Mouse (Mus musculus): ENCODE measurements around the gene 9030612E09Rik. TPM values are rescaled to one million over a fixed set of nuclear protein-coding genes. Genes with fewer than 3 reads are reported as not detected.
A peak's percentile ranks its signal among the peaks of the same experiment; 100 is the strongest.

Gene 9030612E09Rik
- polyA plus RNA-seq, 1 experiment from 2014 or later: not detected

DNA sequence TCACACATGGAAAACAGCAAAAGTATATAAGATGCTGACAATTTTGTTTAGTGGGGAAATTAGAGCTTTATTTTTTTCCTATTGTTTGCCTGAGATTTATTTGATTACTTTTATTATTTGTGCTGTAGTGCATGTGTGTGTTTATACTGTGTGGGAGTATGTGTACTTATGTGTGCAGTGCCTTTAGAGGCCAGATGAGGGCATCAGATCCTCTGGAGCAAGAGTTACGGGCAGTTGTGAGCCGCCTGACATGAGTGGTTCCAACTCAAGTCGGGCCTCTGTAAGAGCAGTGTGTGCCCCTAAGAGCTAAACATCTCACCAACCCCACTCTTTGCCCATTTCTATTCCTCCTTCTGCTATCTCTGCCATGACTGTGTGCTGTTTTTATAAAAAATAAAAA lies 7.7 kb upstream of the 9030612E09Rik start:
- H3K4me3 ChIP-seq (replicated peaks): no peak overlapping the region
- no peak for DNase-seq
- no peak overlapping the region for H3K4me2 ChIP-seq
- H3K36me3 ChIP-seq: no peaks in the 10 kb centered on the region
- no peak overlapping the region for H3K27ac ChIP-seq
- H3K9ac ChIP-seq: no peak overlapping the region
- 71% methylated on average over 3 of the region's 3 CpGs for WGBS (ENCODE audit: insufficient replicate concordance)
- H3K9me3 ChIP-seq (replicated peaks): no peaks in the 10 kb centered on the region
- H3K4me1 ChIP-seq (replicated peaks): no peaks in the 10 kb centered on the region
- H3K27me3 ChIP-seq: peaks cover 35% of the 10 kb centered on the region
- no peak for ATAC-seq (ENCODE audit: low read depth)

GRCm38 (mm10) chr10:43168847-43169246 lies 5.7 kb upstream of the 9030612E09Rik start:
- Histone ChIP-seq H3K9me3 (replicated peaks) (no peaks in the 10 kb centered on the region), H3K4me3 (replicated peaks) (no peak overlapping the region), H3K36me3 (no peaks in the 10 kb centered on the region), H3K9ac (no peak overlapping the region), H3K27me3 (peaks cover 56% of the 10 kb centered on the region), H3K27ac (no peak overlapping the region), H3K4me1 (replicated peaks) (no peaks in the 10 kb centered on the region), H3K4me2 (no peak overlapping the region)
- DNase-seq (no peak), ATAC-seq (ENCODE audit: low read depth) (no peak)
- WGBS (ENCODE audit: insufficient replicate concordance): 71% methylated on average over 7 of the region's 7 CpGs

GRCm38 (mm10) chr10:43171106-43171505 lies 3.4 kb upstream of the 9030612E09Rik start:
- no peaks in the 10 kb centered on the region for H3K36me3 ChIP-seq
- ATAC-seq (ENCODE audit: low read depth) (no peak), DNase-seq (no peak)
- H3K27ac ChIP-seq: no peak overlapping the region
- H3K4me1 ChIP-seq (replicated peaks): peaks cover 7% of the 10 kb centered on the region; the same call in 1 of the 2 replicates
- H3K4me2 ChIP-seq: no peak overlapping the region
- no peak overlapping the region for H3K9ac ChIP-seq
- no peaks in the 10 kb centered on the region for H3K9me3 ChIP-seq (replicated peaks)
- WGBS (ENCODE audit: insufficient replicate concordance): 4% methylated on average over 8 of the region's 8 CpGs
- no peak overlapping the region for H3K4me3 ChIP-seq (replicated peaks)
- peaks cover 78% of the 10 kb centered on the region for H3K27me3 ChIP-seq

DNA sequence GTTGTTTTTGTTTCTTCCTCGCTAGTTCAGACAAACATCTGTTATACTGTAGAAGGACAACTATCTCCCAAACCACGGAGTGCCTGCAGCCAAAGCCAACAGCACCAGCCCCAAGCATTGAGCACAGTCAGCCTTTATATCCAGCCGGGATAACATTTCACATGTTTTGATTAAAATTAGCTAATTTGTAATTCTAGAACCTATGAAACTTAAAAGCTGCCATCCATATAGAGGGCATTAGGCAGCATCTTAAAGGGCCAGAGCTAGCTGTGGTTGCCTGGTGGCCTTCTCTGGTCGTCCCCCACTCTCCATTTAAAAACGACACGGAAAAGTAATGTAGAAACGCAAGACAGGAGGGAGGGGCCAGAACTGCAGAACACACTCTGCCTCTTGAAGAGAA lies 2.4 kb upstream of the 9030612E09Rik start:
- H3K27ac ChIP-seq: no peak overlapping the region
- H3K4me2 ChIP-seq: no peak overlapping the region
- H3K27me3 ChIP-seq: peaks cover 87% of the 10 kb centered on the region
- 6% methylated on average over 7 of the region's 7 CpGs for WGBS (ENCODE audit: insufficient replicate concordance)
- no peak overlapping the region for H3K9ac ChIP-seq
- no peaks in the 10 kb centered on the region for H3K9me3 ChIP-seq (replicated peaks)
- H3K4me3 ChIP-seq (replicated peaks): no peak overlapping the region
- no peak for ATAC-seq (ENCODE audit: low read depth)
- peaks cover 7% of the 10 kb centered on the region; the same call in 1 of the 2 replicates for H3K4me1 ChIP-seq (replicated peaks)
- no peak for DNase-seq
- no peaks in the 10 kb centered on the region for H3K36me3 ChIP-seq

DNA sequence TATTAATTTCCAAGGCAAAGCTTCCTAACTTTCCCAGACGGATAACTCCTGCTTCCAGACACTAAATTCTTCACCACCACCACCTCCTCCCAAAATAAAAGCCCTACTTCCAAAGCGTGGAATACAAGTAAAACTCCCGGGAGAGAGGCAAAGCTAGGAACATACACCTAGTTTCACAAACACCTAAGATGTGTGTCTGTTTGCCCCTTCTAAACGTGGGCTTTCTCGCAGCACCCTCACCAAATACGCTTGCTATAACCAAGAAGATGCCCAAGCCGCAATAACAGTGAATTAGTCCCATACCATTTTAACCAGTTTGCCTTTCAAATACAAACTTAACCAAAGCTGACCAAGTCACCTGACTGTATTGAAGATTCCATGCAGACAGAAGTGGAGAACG lies 1.9 kb upstream of the 9030612E09Rik start:
- H3K4me2 ChIP-seq: peak overlapping the region; percentile 72
- DNase-seq: no peak

GRCm38 (mm10) chr10:43173141-43173827 lies 1.2 kb upstream of the 9030612E09Rik start:
- H3K9ac ChIP-seq: no peak overlapping the region
- ATAC-seq (ENCODE audit: low read depth) (no peak), DNase-seq (no peak)
- peaks cover 92% of the 10 kb centered on the region for H3K27me3 ChIP-seq
- peak overlapping the region; percentile 72 for H3K4me2 ChIP-seq
- no peaks in the 10 kb centered on the region for H3K36me3 ChIP-seq
- H3K27ac ChIP-seq: no peak overlapping the region
- peak overlapping the region; percentile 55 for H3K4me3 ChIP-seq (replicated peaks)
- no peaks in the 10 kb centered on the region for H3K9me3 ChIP-seq (replicated peaks)
- H3K4me1 ChIP-seq (replicated peaks): peaks cover 7% of the 10 kb centered on the region; the same call in 1 of the 2 replicates
- under 1% methylated on average over 53 of the region's 53 CpGs for WGBS (ENCODE audit: insufficient replicate concordance)

More for the DNA sequence above, 1.9 kb upstream of the 9030612E09Rik start:
- 12% methylated on average over 8 of the region's 8 CpGs for WGBS (ENCODE audit: insufficient replicate concordance)
- H3K27ac ChIP-seq: no peak overlapping the region
- H3K4me1 ChIP-seq (replicated peaks): peaks cover 7% of the 10 kb centered on the region; the same call in 1 of the 2 replicates
- H3K4me3 ChIP-seq (replicated peaks): peak overlapping the region; percentile 55; the same call in 1 of the 2 replicates
- H3K9ac ChIP-seq: no peak overlapping the region
- H3K27me3 ChIP-seq: peaks cover 89% of the 10 kb centered on the region
- no peak for ATAC-seq (ENCODE audit: low read depth)
- H3K36me3 ChIP-seq: no peaks in the 10 kb centered on the region
- H3K9me3 ChIP-seq (replicated peaks): no peaks in the 10 kb centered on the region

- Histone ChIP-seq H3K9ac (no peak overlapping the region), H3K27ac (no peak overlapping the region)
Measured at GRCm38 (mm10) chr10:43173828-43174325, 627 bp upstream of the 9030612E09Rik start.

DNA sequence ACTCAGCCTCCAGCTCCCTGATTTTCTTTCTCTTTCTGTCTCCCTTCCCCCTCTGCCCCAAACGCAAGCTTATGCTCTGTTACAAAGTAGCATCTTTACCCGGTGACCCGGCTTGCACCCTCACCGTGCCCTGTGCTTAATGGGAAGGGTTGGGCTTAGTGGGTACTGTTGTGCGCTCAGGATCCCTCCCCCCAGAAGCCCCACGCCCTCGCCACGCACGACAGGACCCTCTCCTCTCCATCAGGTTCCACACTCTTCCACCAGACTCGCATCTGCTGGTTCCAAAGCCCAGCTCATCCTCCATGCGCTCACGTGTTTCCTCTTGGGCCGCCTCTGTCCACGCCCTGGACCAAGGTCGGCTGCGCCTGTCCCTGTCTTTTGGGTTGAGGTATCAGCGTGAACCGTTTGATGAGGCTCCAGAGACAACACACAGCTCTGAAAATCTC lies 675 bp downstream of the 9030612E09Rik start:
- no peak overlapping the region for H3K9ac ChIP-seq
- H3K27me3 ChIP-seq: peaks cover 90% of the 10 kb centered on the region
- H3K9me3 ChIP-seq (replicated peaks): no peaks in the 10 kb centered on the region
- peaks cover 7% of the 10 kb centered on the region; the same call in 1 of the 2 replicates for H3K4me1 ChIP-seq (replicated peaks)
- H3K27ac ChIP-seq: no peak overlapping the region
- H3K4me2 ChIP-seq: peak overlapping the region; percentile 72
- ATAC-seq (ENCODE audit: low read depth) (no peak), DNase-seq (no peak)
- H3K4me3 ChIP-seq (replicated peaks): peak overlapping the region; percentile 55
- no peaks in the 10 kb centered on the region for H3K36me3 ChIP-seq
- WGBS (ENCODE audit: insufficient replicate concordance): 1% methylated on average over 18 of the region's 18 CpGs

More at GRCm38 (mm10) chr10:43173828-43174325, 627 bp upstream of the 9030612E09Rik start:
- Histone ChIP-seq H3K27me3 (peaks cover 93% of the 10 kb centered on the region), H3K4me3 (replicated peaks) (peak overlapping the region; percentile 55), H3K4me2 (peak overlapping the region; percentile 72), H3K36me3 (no peaks in the 10 kb centered on the region), H3K4me1 (replicated peaks) (peaks cover 7% of the 10 kb centered on the region; the same call in 1 of the 2 replicates), H3K9me3 (replicated peaks) (no peaks in the 10 kb centered on the region)
- 1% methylated on average over 28 of the region's 38 CpGs for WGBS (ENCODE audit: insufficient replicate concordance)
- no peak for ATAC-seq (ENCODE audit: low read depth)
- DNase-seq: no peak

GRCm38 (mm10) chr10:43180313-43180912 lies 5.9 kb downstream of the 9030612E09Rik start:
- no peak overlapping the region for H3K4me2 ChIP-seq
- no peaks in the 10 kb centered on the region for H3K36me3 ChIP-seq
- no peak overlapping the region for H3K4me3 ChIP-seq (replicated peaks)
- no peaks in the 10 kb centered on the region for H3K9me3 ChIP-seq (replicated peaks)
- WGBS (ENCODE audit: insufficient replicate concordance): 48% methylated on average over 5 of the region's 5 CpGs
- ATAC-seq (ENCODE audit: low read depth) (no peak), DNase-seq (no peak)
- H3K9ac ChIP-seq: no peak overlapping the region
- H3K4me1 ChIP-seq (replicated peaks): no peaks in the 10 kb centered on the region
- no peak overlapping the region for H3K27ac ChIP-seq
- H3K27me3 ChIP-seq: peaks cover 44% of the 10 kb centered on the region

DNA sequence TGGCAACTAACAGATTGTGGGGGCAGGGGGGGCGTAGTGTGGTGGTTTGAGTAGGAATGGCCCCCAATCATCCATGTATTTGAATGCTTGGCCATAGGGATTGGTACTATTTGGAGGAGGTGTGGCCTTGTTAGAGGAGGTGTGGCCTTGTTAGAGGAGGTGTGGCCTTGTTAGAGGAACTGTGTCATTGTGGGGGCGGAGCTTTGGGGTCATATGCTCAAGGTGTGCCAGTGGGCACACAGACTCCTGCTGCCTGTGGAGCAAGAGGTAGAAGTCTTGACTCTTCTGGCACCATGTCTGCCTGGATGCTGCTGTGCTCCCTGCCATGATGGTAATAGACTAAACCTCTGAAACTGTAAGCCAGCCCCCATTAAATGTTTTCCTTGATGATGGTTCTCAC lies 25.7 kb downstream of the 9030612E09Rik start:
- WGBS (ENCODE audit: insufficient replicate concordance): 82% methylated on average over 2 of the region's 2 CpGs
- H3K4me2 ChIP-seq: no peak overlapping the region
- no peaks in the 10 kb centered on the region for H3K9me3 ChIP-seq (replicated peaks)
- no peak overlapping the region for H3K27ac ChIP-seq
- no peaks in the 10 kb centered on the region for H3K4me1 ChIP-seq (replicated peaks)
- H3K9ac ChIP-seq: no peak overlapping the region
- H3K4me3 ChIP-seq (replicated peaks): no peak overlapping the region
- H3K36me3 ChIP-seq: no peaks in the 10 kb centered on the region
- no peaks in the 10 kb centered on the region for H3K27me3 ChIP-seq
- DNase-seq: no peak
- ATAC-seq (ENCODE audit: low read depth): no peak

DNA sequence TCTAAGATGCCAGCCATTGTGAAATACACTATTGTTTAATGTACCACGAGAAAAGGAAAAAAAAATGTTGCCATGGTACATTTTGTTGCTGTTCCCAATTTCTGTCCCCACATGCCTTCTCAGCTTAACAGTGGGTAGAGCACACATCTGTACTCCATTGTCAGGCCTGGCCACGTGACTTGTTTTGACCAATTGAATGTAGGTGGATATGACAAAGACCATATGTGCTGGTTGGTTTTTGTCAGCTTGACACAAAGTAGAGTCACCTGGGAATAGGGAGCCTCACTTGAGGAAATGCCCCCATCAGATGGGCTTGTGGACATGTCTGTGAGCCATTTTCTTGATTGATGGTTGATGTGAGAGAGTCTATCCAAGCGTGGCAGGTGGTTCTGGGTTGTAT lies 29.4 kb downstream of the 9030612E09Rik start:
- Histone ChIP-seq H3K9me3 (replicated peaks) (no peaks in the 10 kb centered on the region), H3K9ac (no peak overlapping the region), H3K27ac (no peak overlapping the region), H3K4me2 (no peak overlapping the region), H3K4me3 (replicated peaks) (no peak overlapping the region), H3K4me1 (replicated peaks) (no peaks in the 10 kb centered on the region), H3K36me3 (no peaks in the 10 kb centered on the region), H3K27me3 (no peaks in the 10 kb centered on the region)
- WGBS (ENCODE audit: insufficient replicate concordance): 62% methylated on average over 3 of the region's 3 CpGs
- ATAC-seq (ENCODE audit: low read depth): no peak
- no peak for DNase-seq
